Mouse (Mus musculus): ENCODE measurements at regions not wholly inside any gene's neighbourhood (a gene's known extent, or its start where the extent isn't known, plus 50 kb on each side); places are given as distances from the start of the nearest gene placed in this dataset.

- DNase-seq (ENCODE audit: low spot score in 2 of 2) = no peak
These were observed 223.6 kb downstream of the Tex36 start for GRCm38 (mm10) chr7:133378338-133378737.

- no peak for DNase-seq (ENCODE audit: low spot score in 2 of 2)
These were observed 225.0 kb downstream of the Tex36 start for GRCm38 (mm10) chr7:133376833-133377484.

GRCm38 (mm10) chr7:133372695-133373094 lies 229.3 kb downstream of the Tex36 start:
- no peak for DNase-seq (ENCODE audit: low spot score in 2 of 2)

GRCm38 (mm10) chr7:133370542-133370941 lies 231.4 kb downstream of the Tex36 start:
- no peak for DNase-seq (ENCODE audit: low spot score in 2 of 2)

DNA sequence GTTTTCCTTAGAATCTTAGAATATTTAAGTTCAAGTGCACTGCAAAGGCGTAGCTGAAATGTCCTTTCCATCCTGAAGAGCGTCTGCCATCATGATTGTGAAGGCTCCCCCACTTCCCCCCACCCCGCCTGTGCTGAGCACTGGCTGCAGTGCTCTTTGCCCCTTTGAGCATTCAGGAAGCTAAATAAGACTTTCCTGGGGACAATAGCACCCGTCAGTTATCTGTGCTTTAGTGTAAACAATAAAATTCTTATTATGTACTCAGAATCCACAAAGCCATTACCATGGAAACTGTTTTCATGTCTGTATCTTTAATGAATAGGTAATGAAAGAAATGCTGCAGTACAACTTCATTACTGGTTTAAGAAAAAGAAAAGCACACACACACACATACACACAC lies 237.4 kb downstream of the Tex36 start:
- no peak for DNase-seq (ENCODE audit: low spot score in 2 of 2)

DNA sequence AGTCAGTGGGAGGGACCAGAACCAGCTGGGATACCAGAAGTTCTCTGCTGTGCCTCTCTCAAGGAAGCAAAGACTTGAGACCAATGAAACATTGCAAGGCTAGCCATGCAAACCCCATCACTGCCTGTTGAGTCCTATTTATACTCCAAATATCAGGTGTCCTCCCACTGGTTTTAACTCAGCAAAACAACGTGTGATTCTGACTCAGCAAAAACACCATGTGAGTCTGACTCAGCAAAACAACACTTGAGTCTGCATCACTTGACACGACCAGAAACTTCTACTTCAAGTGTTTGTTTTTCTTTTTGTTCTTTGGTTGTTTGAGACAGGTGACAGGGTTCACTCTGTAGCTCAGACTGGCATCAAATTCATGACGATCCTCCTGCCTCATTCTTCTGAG lies 204.6 kb upstream of the Ctbp2 start:
- no peak for DNase-seq (ENCODE audit: low spot score in 2 of 2)

- DNase-seq (ENCODE audit: low spot score in 2 of 2) = no peak
These were observed 201.5 kb upstream of the Ctbp2 start for GRCm38 (mm10) chr7:133325548-133326190.

DNA sequence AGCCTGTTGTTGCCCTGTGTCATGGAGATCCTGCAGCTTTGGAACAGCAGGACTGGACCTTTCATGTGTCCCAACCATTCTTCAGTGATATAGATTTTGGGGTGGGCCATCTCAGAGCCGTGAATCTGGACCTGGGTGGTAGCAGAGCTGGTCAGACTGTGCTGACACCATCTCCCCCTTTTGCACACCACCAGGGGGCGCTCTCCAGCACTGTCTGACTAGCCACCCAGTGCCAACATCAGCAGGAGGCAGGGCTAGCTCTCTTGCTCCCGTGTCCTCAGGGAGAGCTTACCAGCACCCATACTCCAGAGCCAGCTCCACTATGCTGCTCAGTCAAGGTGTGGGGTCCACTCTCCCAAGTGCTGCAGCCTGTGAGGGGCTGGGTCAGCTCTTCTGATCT lies 199.8 kb upstream of the Ctbp2 start:
- no peak for DNase-seq (ENCODE audit: low spot score in 2 of 2)

DNA sequence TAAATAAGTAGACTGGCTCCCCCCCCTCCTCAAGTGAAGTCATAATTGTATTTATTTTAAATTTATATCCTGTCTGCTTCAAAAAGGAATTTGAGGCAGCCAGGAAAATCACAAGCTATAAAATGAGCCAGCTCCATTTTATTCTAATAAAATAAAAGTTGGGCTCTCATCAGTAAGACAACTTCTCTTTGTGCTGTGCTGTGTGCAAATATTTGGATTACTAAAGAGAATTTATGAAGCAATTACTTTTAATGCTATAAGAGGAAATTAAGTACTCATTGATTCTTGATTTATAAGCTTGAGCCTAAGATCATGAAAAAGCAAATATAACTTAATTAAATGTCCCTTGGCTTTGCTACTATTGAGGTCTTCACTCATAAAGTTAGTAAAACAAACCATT lies 193.4 kb upstream of the Ctbp2 start:
- DNase-seq (ENCODE audit: low spot score in 2 of 2) = no peak

DNA sequence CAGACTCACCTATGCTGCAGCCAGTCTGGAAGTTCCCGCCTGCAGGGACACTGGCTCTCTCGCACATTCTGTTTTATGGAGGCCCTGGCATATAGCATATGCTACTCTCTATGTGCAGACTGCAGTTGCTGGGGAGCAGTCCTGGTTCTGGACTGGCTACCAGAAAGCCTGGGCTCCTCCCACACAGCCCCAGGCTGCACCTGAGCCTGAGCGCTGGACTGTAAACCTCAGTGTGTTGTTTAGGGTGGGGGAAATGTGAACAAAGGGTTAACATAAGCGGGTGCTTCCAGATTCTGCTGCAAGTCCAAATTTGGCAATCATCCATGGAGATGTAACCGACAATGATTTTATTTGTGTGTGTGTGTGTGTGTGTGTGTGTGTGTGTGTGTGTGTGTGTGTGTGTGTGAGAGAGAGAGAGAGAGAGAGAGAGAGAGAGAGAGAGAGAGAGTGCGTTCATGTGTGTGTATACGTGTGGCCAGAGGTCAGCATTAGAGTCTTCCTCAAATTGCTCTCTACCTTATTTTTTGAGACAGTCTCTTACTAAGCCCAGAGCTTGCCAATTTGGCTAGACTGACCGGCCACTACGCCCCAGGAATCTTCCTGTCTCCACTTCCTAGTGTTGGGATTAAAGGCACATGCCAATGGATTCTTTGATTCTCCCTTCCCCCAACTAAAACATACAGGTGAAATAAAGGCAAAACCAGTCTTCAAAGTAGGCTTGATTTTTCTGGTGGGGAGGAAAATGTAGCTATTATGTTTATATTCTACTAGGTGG lies 192.7 kb upstream of the Ctbp2 start:
- DNase-seq (ENCODE audit: low spot score in 2 of 2) = no peak

GRCm38 (mm10) chr7:133315197-133316029 lies 191.3 kb upstream of the Ctbp2 start:
- DNase-seq (ENCODE audit: low spot score in 2 of 2) = no peak

DNA sequence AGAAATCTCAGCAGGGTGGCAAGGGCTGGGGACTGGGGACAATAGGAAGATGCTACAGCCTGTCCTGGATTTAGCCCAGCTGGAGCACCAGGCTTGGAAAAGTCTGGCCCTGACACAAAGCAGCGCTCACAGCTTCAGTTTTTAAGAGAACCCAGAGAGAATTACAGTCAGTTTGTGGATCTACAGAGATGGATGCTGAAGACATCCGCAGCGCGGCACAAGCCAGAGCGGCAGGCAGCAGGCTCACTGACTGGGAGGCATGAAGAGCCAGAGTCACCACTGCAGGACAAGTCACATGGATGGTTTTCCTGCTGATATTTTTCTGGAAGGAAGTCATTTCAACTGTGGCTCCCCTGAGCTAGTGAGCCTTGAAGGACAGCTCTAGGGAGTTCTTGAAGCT lies 189.0 kb upstream of the Ctbp2 start:
- no peak for DNase-seq (ENCODE audit: low spot score in 2 of 2)

GRCm38 (mm10) chr7:133311116-133311801 lies 187.1 kb upstream of the Ctbp2 start:
- no peak for DNase-seq (ENCODE audit: low spot score in 2 of 2)

GRCm38 (mm10) chr7:133304461-133304860 lies 180.3 kb upstream of the Ctbp2 start:
- no peak for DNase-seq (ENCODE audit: low spot score in 2 of 2)

DNA sequence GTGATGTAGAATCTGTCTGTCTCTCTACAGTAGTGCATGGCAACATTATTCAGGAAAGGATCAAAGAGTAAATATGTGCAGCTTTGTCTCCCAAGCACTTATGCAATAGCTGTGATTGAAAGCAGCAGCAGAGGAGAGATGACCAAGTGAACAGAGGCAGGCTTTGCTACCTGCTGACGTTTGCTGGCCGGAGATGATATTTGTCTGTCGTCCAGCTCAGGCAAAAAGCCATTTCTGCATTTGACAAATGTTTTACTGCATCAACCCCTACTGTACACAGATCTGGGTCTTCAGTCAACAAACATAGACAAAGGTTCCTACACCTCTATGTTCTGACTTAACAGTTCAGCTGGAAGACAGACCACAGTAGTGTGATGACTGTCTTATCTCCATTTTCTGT lies 166.3 kb upstream of the Ctbp2 start:
- DNase-seq (ENCODE audit: low spot score in 2 of 2) = no peak

- no peak for DNase-seq (ENCODE audit: low spot score in 2 of 2)
These were observed 164.1 kb upstream of the Ctbp2 start for GRCm38 (mm10) chr7:133288236-133288635.

GRCm38 (mm10) chr7:133286836-133287235 lies 162.7 kb upstream of the Ctbp2 start:
- no peak for DNase-seq (ENCODE audit: low spot score in 2 of 2)

DNA sequence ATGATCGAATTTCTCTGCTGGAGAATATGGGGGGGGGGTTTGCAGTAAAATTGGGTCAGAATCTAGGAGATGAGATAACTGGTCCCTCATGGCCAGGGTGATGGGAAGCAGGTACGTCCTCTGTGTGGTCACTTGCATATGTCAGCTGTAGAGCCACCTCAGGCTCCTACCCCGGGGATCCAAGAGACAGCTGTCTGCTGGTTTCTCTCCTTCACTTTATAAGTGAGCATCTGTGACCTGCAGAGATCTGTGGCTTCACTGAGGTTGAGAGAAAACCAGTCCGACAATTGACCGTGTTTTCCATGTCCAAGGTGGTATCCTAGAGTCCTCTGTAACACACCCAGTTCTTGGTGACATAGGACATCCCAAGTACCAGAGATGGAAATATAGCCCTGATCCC lies 162.1 kb upstream of the Ctbp2 start:
- no peak for DNase-seq (ENCODE audit: low spot score in 2 of 2)

DNA sequence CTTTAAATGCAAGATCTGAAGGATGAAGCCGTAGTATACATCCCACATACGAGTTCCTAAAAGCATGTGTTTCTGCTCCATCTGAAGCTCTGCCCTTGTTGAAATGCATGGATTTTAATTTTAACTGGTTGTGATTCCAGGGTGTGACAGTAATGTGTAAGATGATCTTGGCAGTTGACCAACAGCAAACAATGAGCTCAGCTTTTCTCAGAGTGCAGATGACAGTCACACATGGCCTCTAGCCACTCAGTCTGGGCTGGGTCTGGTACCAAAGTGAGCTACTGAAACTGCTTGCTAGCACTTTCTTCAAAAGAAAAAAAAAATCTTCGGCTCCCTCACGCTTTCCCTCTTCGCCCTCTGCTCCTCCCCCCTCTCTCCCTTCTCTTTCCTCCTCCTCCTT lies 138.0 kb upstream of the Ctbp2 start:
- DNase-seq (ENCODE audit: low spot score in 2 of 2) = no peak

DNA sequence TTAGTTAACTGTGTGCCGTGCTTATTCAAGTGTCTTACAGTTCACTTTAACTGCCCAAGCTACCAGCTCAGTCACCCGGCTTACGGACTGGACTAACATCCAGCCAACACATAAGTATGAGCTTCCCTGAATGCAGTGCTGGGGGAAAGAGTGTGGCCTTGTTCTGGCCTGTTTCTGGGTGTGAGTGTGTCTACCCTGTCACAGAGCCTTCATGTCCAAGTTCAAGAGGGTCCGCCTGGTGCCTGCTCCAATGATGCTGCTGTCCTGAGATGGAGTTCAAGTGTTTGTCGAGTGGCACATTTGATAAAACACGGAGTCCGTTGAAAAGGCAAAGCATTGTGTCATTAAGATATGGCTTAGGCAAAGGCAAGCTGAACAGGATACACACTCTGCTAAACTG lies 135.0 kb upstream of the Ctbp2 start:
- DNase-seq (ENCODE audit: low spot score in 2 of 2) = no peak

- no peak for DNase-seq (ENCODE audit: low spot score in 2 of 2)
These were observed 132.7 kb upstream of the Ctbp2 start for GRCm38 (mm10) chr7:133256831-133257230.
